Mouse (Mus musculus): ENCODE measurements around the gene Spag4.
"Not testable (repeated sequence)": the region's sequence is repeated elsewhere in the genome, so short reads cannot be mapped to it uniquely, and the experiment has no call there.

Spag4 gene

DNA sequence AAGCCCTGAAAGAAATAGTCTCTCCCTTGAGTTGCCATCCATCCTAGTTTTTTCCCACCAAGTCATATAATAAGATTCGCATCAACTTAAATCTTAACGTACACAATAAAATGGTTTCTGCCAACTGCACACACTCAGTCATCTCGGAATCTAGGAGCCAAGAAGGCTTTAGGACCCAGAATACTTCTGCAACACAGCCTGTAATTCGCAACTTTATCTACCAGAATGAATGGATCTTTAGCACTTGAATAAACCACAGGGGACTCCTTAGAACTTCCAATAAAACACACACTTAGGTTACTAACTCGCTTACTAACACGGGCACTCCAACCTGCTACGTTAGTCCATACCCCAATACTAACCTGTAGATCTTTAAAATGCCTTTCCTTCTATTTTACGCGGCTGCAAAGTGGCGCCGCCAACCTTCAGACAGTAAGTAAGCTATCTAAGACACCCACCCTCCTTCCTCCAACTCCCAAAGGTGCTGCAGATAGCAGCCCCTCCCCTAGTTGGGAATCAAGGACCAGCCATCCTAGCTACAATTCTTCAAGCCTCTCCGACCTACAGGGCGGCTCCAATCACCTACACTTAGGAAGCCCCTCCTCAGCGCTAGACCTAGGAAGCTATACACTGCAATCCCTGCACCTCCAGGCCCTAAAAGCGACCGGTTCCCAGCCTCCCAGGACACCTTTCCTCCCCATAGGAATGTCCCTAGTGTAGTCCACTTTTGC lies 45.8 kb downstream of the Spag4 start:
- in situ Hi-C loops (cut with MboI, MseI) = no loop called here

DNA sequence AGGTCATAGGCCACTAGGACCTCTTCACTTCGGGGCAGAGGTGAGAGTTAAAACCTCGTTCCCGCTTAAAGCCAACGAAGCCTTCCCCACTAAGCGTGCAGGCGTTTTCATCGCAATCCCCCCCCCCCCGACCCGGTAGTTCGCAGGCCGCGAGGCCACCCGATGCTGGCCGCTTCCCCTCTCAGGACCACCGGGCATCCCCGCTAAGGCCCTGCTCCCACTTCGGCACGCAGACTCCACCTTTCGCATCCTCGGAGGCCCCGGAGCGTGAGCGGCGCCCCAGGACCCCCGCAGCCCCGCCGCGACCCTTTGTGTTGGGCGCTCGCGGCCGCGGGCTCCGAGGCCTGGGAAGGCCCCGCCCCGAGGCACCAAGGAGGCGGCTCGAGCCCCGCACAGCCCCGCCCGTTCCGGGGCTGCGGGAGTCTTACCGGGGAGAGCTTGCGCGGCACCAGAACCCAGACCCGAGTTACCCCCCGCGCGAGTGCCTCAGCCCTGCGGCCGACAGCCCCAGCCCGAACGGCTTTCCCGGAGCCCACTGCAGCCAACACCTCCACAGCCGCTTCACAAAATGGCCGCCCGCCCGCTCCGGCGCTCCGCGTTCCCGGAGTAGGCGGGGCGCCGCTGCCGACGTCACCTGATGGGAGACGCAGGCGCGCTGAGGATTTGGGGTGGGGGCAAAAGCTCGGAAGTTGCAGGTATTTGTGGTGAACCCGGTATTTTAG lies 46.5 kb downstream of the Spag4 start, which contains the start of the genes Cpne1 and Rbm12:
Gene Cpne1 (minus strand): TSS at position 608 of the 722 bp plus-strand sequence.
Gene Rbm12 (minus strand): TSS at position 621 of the 722 bp plus-strand sequence.
- in situ Hi-C loops (cut with MboI, MseI) = no loop called here

DNA sequence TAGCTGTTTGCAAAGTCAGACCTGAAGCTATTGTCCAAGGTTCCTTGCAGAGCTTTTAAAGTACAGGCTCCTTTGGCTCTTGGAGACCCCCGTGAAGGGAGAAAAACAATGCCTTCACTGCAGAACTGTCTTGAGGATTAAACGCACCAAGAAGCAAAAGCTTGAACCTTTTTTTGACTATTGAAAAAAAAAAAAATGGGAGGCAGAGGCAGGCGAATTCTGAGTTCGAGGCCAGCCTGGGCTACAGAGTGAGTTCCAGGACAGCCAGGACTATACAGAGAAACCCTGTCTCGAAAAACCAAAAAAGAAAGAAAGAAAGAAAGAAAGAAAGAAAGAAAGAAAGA lies 47.1 kb downstream of the Spag4 start:
- in situ Hi-C loops (cut with MboI, MseI) = not testable (repeated sequence)

DNA sequence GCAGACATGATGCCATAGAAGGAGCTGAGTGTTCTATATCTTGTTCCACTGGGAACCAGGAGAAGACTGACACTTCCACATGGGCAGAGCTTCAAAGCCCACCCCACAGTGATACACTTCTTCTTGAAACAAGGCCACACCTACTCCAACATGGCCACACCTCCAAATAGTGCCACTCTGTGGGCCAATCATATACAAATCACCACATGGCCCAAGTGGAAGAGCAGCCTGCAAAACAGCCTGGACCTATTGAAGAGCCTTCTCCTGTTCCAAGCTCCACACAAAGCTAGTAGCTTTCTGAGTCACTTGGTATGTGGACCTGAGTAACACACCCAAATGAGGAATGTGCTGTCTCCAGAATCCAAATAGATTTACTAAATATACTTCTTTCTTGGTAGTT lies 54.6 kb downstream of the Spag4 start:
- in situ Hi-C loops (cut with MboI, MseI) = no loop called here

All from T-helper 17 cell (primary cell).